Mouse (Mus musculus): ENCODE results near the gene Olfr1348. TPM values are rescaled to one million over a fixed set of nuclear protein-coding genes. Genes with fewer than 3 reads are reported as not detected.
"Not testable (repeated sequence)": the region's sequence is repeated elsewhere in the genome, so short reads cannot be mapped to it uniquely, and the experiment has no call there.

The Olfr1348 gene
- total RNA-seq (2021): not detected
- long read RNA-seq, experiment 1: 0 reads
- long read RNA-seq, experiment 2: 0 reads

DNA sequence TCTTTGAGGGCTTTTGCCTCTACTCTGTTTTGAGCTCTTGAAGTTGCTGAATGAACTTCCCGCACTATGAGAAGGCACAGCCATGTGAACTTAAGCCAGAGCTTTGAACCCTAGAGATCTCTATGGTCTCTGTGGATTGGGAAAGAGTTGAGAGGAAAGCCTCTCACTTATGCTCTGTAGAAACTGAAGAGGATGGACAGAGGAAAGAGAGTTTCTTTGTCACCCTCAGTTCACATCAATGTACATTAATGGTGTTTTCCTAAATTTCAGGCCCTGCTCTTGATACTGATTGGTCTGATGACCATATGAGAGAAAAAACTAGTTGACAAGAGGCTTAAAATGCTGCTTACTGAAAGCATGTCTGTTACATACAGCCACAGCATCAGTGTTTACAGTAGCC is at the start of gene Olfr1348:
Olfr1348 (minus strand) TSS at position 101 of the 400 bp plus-strand sequence.
- TF ChIP-seq CTCF (conservative IDR thresholded peaks at IDR 0.05): no peak
- no peak within 1 kb of the TSS for H3K27ac ChIP-seq
- no peak for DNase-seq (ENCODE audit: low spot score in 2 of 2)
- no peak within 1 kb of the TSS for H3K4me3 ChIP-seq

DNA sequence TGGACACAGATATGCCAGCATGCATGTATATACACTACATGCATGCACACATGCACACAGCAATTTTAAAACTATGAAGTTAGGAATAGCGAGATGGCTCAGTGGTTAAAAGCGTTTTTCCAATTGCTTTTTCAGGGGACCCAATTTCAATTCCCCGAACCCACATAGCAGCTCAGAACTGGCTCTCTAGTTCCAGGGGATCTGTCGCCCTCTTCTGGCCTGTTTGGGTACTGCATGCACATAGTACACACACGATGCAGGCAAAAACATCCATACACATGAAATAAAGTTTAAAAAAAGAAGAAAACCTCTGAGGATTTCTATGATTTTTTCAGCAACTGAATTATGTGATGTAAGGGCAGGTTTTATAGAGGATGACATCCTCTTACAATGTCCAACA is 17.6 kb upstream of the Olfr1348 start:
- no peak for DNase-seq (ENCODE audit: low spot score in 2 of 2)
- H3K4me3 ChIP-seq: no peak overlapping the region
- peak; percentile 62 for TF ChIP-seq CTCF (conservative IDR thresholded peaks at IDR 0.05)
- no peak overlapping the region for H3K27ac ChIP-seq

GRCm38 (mm10) chr7:6525001-6525400 is 16.5 kb upstream of the Olfr1348 start:
- DNase-seq (ENCODE audit: low spot score in 2 of 2): no peak
- H3K27ac ChIP-seq: no peak overlapping the region
- peak; percentile 25 for TF ChIP-seq CTCF (conservative IDR thresholded peaks at IDR 0.05)
- no peak overlapping the region for H3K4me3 ChIP-seq

GRCm38 (mm10) chr7:6522850-6523249 is 14.3 kb upstream of the Olfr1348 start, which contains the start of gene Olfr1349:
TSS of gene Olfr1349 (minus strand) at chr7:6522950.
- no peak within 1 kb of the TSS for H3K4me3 ChIP-seq
- no peak within 1 kb of the TSS for H3K27ac ChIP-seq
- no peak for DNase-seq (ENCODE audit: low spot score in 2 of 2)
- no peak for TF ChIP-seq CTCF (conservative IDR thresholded peaks at IDR 0.05)

GRCm38 (mm10) chr7:6521666-6522065 is 13.1 kb upstream of the Olfr1348 start:
- DNase-seq (ENCODE audit: low spot score in 2 of 2): no peak
- TF ChIP-seq CTCF (conservative IDR thresholded peaks at IDR 0.05): no peak
- H3K27ac ChIP-seq: no peak overlapping the region
- H3K4me3 ChIP-seq: no peak overlapping the region

- no peak within 1 kb of the TSS for H3K4me3 ChIP-seq
- no peak for DNase-seq (ENCODE audit: low spot score in 2 of 2)
- no peak within 1 kb of the TSS for H3K27ac ChIP-seq
- no peak for TF ChIP-seq CTCF (conservative IDR thresholded peaks at IDR 0.05)
Observed at GRCm38 (mm10) chr7:6499655-6500054, 8.9 kb downstream of the Olfr1348 start, which contains the start of gene Olfr1347. TSS of gene Olfr1347 (minus strand) at chr7:6499755.

GRCm38 (mm10) chr7:6486841-6487240 is 21.7 kb downstream of the Olfr1348 start, which contains the start of gene Olfr5:
TSS of gene Olfr5 (minus strand) at chr7:6486941.
- no peak for TF ChIP-seq CTCF (conservative IDR thresholded peaks at IDR 0.05)
- Histone ChIP-seq H3K4me3 (no peak within 1 kb of the TSS), H3K27ac (no peak within 1 kb of the TSS)
- no peak for DNase-seq (ENCODE audit: low spot score in 2 of 2)

- H3K4me3 ChIP-seq; DNase-seq (ENCODE audit: low spot score in 2 of 2); H3K27ac ChIP-seq: not testable (repeated sequence)
Observed at GRCm38 (mm10) chr7:6477633-6478032, 30.9 kb downstream of the Olfr1348 start.

GRCm38 (mm10) chr7:6466951-6467350 is 41.6 kb downstream of the Olfr1348 start, which contains the start of gene Olfr1346:
TSS of gene Olfr1346 (plus strand) at chr7:6467101.
- TF ChIP-seq CTCF (conservative IDR thresholded peaks at IDR 0.05): no peak
- H3K4me3 ChIP-seq: no peak within 1 kb of the TSS
- H3K27ac ChIP-seq: no peak within 1 kb of the TSS

DNA sequence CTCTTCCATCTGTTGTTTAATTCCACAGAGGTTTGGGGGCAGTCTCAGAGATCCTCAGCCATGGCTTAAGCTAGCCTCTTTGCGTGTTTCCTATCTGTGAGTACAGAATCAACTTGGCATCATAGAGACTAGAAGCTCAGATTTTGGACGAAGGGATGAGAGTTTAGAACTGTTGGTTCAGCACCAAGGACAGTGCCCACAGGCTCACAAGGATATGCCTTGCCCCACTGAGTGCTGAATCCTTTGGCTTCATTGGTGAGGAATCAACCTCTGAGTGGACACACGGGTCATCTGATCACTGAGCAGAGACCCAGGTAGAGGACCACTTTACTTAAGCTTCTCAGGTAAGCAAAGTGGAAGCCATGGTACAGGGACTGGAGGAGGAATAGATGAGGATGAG is 52.1 kb downstream of the Olfr1348 start:
- Histone ChIP-seq H3K4me3 (no peak overlapping the region), H3K27ac (no peak overlapping the region)
- TF ChIP-seq CTCF (conservative IDR thresholded peaks at IDR 0.05): no peak
- DNase-seq (ENCODE audit: low spot score in 2 of 2): no peak

More at GRCm38 (mm10) chr7:6466951-6467350, 41.6 kb downstream of the Olfr1348 start, which contains the start of gene Olfr1346:
- DNase-seq (ENCODE audit: low spot score in 2 of 2): no peak

- Histone ChIP-seq H3K4me3 (no peak within 1 kb of the TSS), H3K27ac (no peak within 1 kb of the TSS)
- DNase-seq (ENCODE audit: low spot score in 2 of 2): no peak
- no peak for TF ChIP-seq CTCF (conservative IDR thresholded peaks at IDR 0.05)
Observed at GRCm38 (mm10) chr7:6455868-6456267, 52.7 kb downstream of the Olfr1348 start, which contains the start of gene Olfr1336. TSS of gene Olfr1336 (plus strand) at chr7:6456168.

Other genes with a start within 250 kb of the Olfr1348 start
- 10 to 100 TPM; 17.8 to 18.3 TPM for gene Zfp667, start 222.2 kb downstream of the Olfr1348 start, total RNA-seq (2021)
- 10 to 100 TPM; 13.3 to 14.4 TPM for gene Zfp583, start 177.5 kb downstream of the Olfr1348 start, total RNA-seq (2021)
- gene Gm3854, start 165.0 kb downstream of the Olfr1348 start, total RNA-seq (2021): 1 to 10 TPM; 7.1 to 8.3 TPM
- gene Zfp78, start 145.5 kb downstream of the Olfr1348 start, total RNA-seq (2021): 1 to 10 TPM; 4.7 to 5.0 TPM
- gene Zfp28, start 125.5 kb downstream of the Olfr1348 start, total RNA-seq (2021): 1 to 10 TPM; 6.7 to 9.6 TPM
- gene Smim17, start 110.0 kb downstream of the Olfr1348 start, total RNA-seq (2021): 10 to 100 TPM; 19.7 to 24.1 TPM
- under 1 TPM; 0.25 to 0.54 TPM for gene Gm20715, start 98.5 kb downstream of the Olfr1348 start, total RNA-seq (2021)
- 1 to 10 TPM; 1.2 to 2.0 TPM for gene Olfr1344, start 70.1 kb downstream of the Olfr1348 start, total RNA-seq (2021)
- under 1 TPM in 1 of 2 experiments, not detected in 1; 0.08 TPM for gene Olfr1336, start 52.6 kb downstream of the Olfr1348 start, total RNA-seq (2021)
- not detected for gene Olfr1346, start 41.6 kb downstream of the Olfr1348 start, total RNA-seq (2021)
- gene Olfr5, start 21.8 kb downstream of the Olfr1348 start, total RNA-seq (2021): not detected
- gene Olfr1347, start 9.0 kb downstream of the Olfr1348 start, total RNA-seq (2021): not detected
- gene Olfr1349, start 14.2 kb upstream of the Olfr1348 start, total RNA-seq (2021): not detected
- not detected for gene Olfr1350, start 56.1 kb upstream of the Olfr1348 start, total RNA-seq (2021)
- gene Zim1, start 187.7 kb upstream of the Olfr1348 start, total RNA-seq (2021): 1 to 10 TPM; 5.0 to 6.5 TPM
- 100 to 1,000 TPM; 172 to 173 TPM for gene Peg3, start 221.7 kb upstream of the Olfr1348 start, total RNA-seq (2021)
- gene Usp29, start 221.8 kb upstream of the Olfr1348 start, total RNA-seq (2021): 10 to 100 TPM; 29.7 to 31.6 TPM

Measured in layer of hippocampus, adult 2 months (tissue).